Mouse (Mus musculus): Measurements from ENCODE around the gene A830018L16Rik. TPM values are rescaled to one million over a fixed set of nuclear protein-coding genes. Genes with fewer than 3 reads are reported as not detected.

Gene A830018L16Rik
- not detected in 2 replicates for polyA plus RNA-seq (2015; fragmentation: Nextera tagmentation; extraction: Ambion mirVana)

DNA sequence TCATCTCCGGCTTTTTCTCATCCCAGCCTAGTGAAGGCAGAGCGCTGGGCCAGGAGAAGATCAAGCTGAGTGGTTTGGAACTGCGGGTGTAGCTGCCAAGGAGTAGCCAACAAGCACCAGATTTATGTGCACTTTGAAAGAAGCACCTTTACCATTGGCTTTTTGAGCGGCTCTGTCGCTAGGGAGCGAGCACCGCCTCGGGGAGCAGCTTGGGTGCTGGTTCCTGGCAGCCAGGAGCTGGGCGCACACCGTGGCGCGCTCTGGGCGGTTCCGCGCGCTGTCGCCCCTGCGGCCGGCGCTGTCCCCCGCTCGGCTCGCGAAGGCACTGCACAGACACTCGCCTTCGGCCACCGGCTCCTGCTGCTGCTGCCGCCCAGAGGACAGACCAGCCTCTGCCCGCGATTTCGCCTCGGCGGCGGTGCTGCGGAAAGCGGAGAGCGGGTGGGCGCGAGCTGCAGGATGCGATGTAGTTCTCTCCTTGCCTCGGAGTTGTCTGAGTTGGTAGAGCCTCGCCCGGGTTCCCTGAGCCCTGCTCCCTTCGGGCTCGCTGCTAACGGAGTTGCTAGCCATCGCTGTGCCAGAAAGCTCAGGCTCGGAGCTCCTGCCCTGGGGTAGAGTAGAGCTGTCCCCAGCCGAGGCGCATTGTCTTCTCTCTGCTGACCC lies at the start of gene A830018L16Rik:
TSS of gene A830018L16Rik (plus strand) at position 212 of the 663 bp plus-strand sequence.
- WGBS (ENCODE audit: insufficient replicate concordance) = under 1% methylated on average over 49 of the region's 50 CpGs
- no peak for TF ChIP-seq EP300 (IDR thresholded peaks at IDR 0.05; ENCODE audit: low read depth)
- peak; percentile 43 for TF ChIP-seq CTCF (IDR thresholded peaks at IDR 0.05; ENCODE audit: low read depth)
- Histone ChIP-seq H3K36me3 (replicated peaks; ENCODE audit: insufficient read depth, low read length) (no peaks in the 10 kb centered on the region), H3K9me3 (ENCODE audit: low read length) (no peaks in the 10 kb centered on the region), H3K27ac (ENCODE audit: low read depth) (no peak within 1 kb of the TSS), H3K9ac (replicated peaks) (no peak within 1 kb of the TSS), H3K27me3 (ENCODE audit: insufficient read depth, low read length) (peaks cover 24% of the 10 kb centered on the region; the same call in 1 of the 2 replicates), H3K4me1 (ENCODE audit: insufficient read depth) (no peaks in the 10 kb centered on the region), H3K4me3 (ENCODE audit: low read depth, low read length) (peak within 1 kb of the TSS; percentile 22), H3K4me2 (ENCODE audit: low read depth, low read length) (peak within 1 kb of the TSS; percentile 49)
- DNase-seq (peak; percentile 39), ATAC-seq (peak; percentile 43; the same call in 1 of the 2 replicates)

DNA sequence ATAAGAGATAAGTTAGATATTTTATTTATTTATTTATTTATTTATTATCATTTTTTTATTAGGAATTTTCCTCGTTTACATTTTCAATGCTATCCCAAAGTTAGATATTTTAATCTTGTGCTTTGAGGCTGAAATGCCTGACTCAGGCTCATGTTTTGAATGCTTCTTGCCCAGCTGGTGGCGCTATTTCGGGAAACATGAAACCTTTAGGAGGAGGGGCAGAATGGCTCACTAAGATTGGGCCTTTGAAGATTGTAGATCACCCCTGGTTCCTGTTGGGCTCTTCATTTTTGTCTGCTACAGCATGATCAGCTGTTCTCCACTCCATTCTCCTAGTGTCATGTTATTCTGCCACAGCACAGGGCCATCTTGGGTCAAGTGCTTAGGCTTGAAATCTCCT lies 28.1 kb upstream of the A830018L16Rik start:
- Histone ChIP-seq H3K4me2 (ENCODE audit: low read depth, low read length) (no peak overlapping the region), H3K36me3 (replicated peaks; ENCODE audit: insufficient read depth, low read length) (no peaks in the 10 kb centered on the region), H3K4me1 (ENCODE audit: insufficient read depth) (no peaks in the 10 kb centered on the region), H3K27me3 (ENCODE audit: insufficient read depth, low read length) (no peaks in the 10 kb centered on the region), H3K27ac (ENCODE audit: low read depth) (no peak overlapping the region), H3K9me3 (ENCODE audit: low read length) (no peaks in the 10 kb centered on the region), H3K9ac (replicated peaks) (no peak overlapping the region), H3K4me3 (ENCODE audit: low read depth, low read length) (no peak overlapping the region)
- 40% methylated on average over 3 of the region's 3 CpGs for WGBS (ENCODE audit: insufficient replicate concordance)
- no peak for ATAC-seq
- no peak for DNase-seq
- no peak for TF ChIP-seq EP300 (IDR thresholded peaks at IDR 0.05; ENCODE audit: low read depth)
- TF ChIP-seq CTCF (IDR thresholded peaks at IDR 0.05; ENCODE audit: low read depth) = no peak

DNA sequence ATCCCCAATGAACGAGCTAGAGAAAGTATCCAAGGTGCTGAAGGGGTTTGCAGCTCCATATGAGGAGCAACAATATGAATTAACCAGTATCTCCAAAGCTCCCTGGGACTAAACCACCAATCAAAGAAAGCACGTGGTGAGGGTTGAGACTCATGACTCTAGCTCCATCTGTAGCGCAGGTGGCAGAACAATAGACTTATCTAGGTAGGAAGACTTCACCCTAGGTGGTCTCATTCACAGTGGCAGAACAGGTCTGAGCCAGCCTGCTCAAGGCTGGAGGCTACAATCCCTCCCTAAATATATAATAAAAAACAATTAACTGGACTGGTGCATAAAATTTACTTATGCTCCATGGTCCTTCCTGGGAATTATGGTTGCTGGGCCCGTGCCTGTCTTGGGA lies 18.5 kb upstream of the A830018L16Rik start:
- Histone ChIP-seq H3K4me2 (ENCODE audit: low read depth, low read length) (no peak overlapping the region), H3K27ac (ENCODE audit: low read depth) (no peak overlapping the region), H3K4me1 (ENCODE audit: insufficient read depth) (no peaks in the 10 kb centered on the region), H3K36me3 (replicated peaks; ENCODE audit: insufficient read depth, low read length) (no peaks in the 10 kb centered on the region), H3K9me3 (ENCODE audit: low read length) (no peaks in the 10 kb centered on the region), H3K27me3 (ENCODE audit: insufficient read depth, low read length) (no peaks in the 10 kb centered on the region), H3K4me3 (ENCODE audit: low read depth, low read length) (no peak overlapping the region), H3K9ac (replicated peaks) (no peak overlapping the region)
- DNase-seq = no peak
- ATAC-seq = no peak
- no peak for TF ChIP-seq EP300 (IDR thresholded peaks at IDR 0.05; ENCODE audit: low read depth)
- no peak for TF ChIP-seq CTCF (IDR thresholded peaks at IDR 0.05; ENCODE audit: low read depth)
- WGBS (ENCODE audit: insufficient replicate concordance) = 46% methylated on average over 4 of the region's 4 CpGs

DNA sequence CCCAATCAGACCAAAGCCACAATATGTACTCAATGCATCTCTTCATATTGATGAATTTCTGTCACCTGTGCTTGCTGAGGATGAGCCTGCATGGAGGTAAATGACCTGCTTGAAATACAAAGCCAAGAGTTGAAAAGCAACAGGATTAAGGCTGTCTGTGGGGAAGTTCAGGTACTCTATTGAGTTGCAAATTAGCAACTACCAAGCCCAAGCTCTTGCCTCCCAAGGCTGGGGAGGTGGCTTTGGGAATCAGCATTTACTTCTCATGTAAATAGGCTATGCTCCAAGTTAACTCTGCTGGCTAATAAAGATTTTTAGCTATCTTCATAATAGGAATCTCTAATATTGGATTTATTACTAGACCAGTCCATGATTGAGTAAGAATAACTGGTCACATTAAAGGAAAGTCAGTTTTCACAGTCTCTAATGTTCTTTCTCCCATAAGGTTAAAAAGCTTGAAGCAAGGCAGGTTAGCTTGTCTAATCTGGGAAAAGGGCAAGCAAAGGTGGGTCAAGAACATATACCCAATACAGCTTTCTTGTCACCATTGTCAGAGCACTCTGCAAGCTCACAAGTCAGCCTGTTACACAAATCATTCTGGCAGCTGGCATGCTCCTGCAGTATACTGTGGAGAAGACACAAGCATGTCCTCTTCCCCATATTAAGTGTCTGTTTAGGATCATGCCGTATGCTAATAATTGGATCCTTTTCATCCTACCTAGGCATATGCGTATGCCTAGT lies 17.7 kb upstream of the A830018L16Rik start:
- H3K27ac ChIP-seq (ENCODE audit: low read depth) = no peak overlapping the region
- no peak for TF ChIP-seq CTCF (IDR thresholded peaks at IDR 0.05; ENCODE audit: low read depth)
- TF ChIP-seq EP300 (IDR thresholded peaks at IDR 0.05; ENCODE audit: low read depth) = no peak
- no peak overlapping the region for H3K9ac ChIP-seq (replicated peaks)
- ATAC-seq (no peak), DNase-seq (no peak)
- no peaks in the 10 kb centered on the region for H3K4me1 ChIP-seq (ENCODE audit: insufficient read depth)
- H3K4me2 ChIP-seq (ENCODE audit: low read depth, low read length) = no peak overlapping the region
- no peaks in the 10 kb centered on the region for H3K9me3 ChIP-seq (ENCODE audit: low read length)
- no peak overlapping the region for H3K4me3 ChIP-seq (ENCODE audit: low read depth, low read length)
- WGBS (ENCODE audit: insufficient replicate concordance) = 80% methylated on average over 2 of the region's 2 CpGs
- H3K36me3 ChIP-seq (replicated peaks; ENCODE audit: insufficient read depth, low read length) = no peaks in the 10 kb centered on the region
- no peaks in the 10 kb centered on the region for H3K27me3 ChIP-seq (ENCODE audit: insufficient read depth, low read length)

DNA sequence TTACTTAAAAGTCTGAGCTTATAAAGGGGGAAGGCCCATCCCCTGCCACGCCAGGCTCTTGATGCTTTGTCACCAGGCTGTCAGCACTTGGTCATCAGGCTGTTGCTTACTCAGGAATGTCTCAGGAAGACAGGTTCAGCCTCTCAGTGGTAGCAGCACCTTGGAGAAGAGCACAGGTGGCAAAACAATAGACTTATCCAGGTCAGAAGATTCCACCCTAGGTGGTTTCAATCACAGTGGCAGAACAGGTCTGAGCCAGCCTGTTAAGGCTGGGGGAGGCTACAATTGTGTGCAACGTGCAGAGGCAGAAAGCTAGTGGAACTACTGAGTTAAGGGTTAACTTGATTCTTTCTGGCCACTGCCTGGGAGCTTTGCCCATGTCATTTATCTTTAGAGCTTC lies 12.7 kb upstream of the A830018L16Rik start:
- WGBS (ENCODE audit: insufficient replicate concordance) = 38% methylated on average over 2 of the region's 2 CpGs
- no peak for ATAC-seq
- H3K27ac ChIP-seq (ENCODE audit: low read depth) = no peak overlapping the region
- no peak overlapping the region for H3K4me3 ChIP-seq (ENCODE audit: low read depth, low read length)
- H3K4me2 ChIP-seq (ENCODE audit: low read depth, low read length) = no peak overlapping the region
- H3K27me3 ChIP-seq (ENCODE audit: insufficient read depth, low read length) = no peaks in the 10 kb centered on the region
- no peak overlapping the region for H3K9ac ChIP-seq (replicated peaks)
- TF ChIP-seq EP300 (IDR thresholded peaks at IDR 0.05; ENCODE audit: low read depth) = no peak
- TF ChIP-seq CTCF (IDR thresholded peaks at IDR 0.05; ENCODE audit: low read depth) = no peak
- no peaks in the 10 kb centered on the region for H3K4me1 ChIP-seq (ENCODE audit: insufficient read depth)
- H3K9me3 ChIP-seq (ENCODE audit: low read length) = no peaks in the 10 kb centered on the region
- DNase-seq = no peak
- no peaks in the 10 kb centered on the region for H3K36me3 ChIP-seq (replicated peaks; ENCODE audit: insufficient read depth, low read length)

DNA sequence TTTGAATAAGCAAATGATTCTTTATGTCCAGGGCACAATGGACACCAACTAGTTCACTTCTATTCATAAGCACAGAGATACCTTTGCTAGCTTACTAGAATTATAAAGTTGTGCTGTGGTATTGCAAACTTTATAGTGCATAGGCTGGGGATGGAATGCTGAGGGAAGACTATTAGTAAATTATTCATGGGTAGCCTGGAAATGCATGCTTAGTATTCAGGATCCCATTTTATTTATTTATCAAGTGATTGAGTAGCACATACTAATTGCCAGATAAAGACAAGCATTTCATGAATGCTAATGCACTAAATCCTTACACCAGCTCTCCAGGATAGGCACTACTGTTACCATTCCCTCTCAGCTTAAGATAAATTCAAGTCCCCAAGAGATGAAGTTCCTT lies 8.4 kb upstream of the A830018L16Rik start:
- Histone ChIP-seq H3K4me2 (ENCODE audit: low read depth, low read length) (no peak overlapping the region), H3K36me3 (replicated peaks; ENCODE audit: insufficient read depth, low read length) (no peaks in the 10 kb centered on the region), H3K27me3 (ENCODE audit: insufficient read depth, low read length) (no peaks in the 10 kb centered on the region), H3K9me3 (ENCODE audit: low read length) (no peaks in the 10 kb centered on the region), H3K4me3 (ENCODE audit: low read depth, low read length) (no peak overlapping the region), H3K27ac (ENCODE audit: low read depth) (no peak overlapping the region), H3K4me1 (ENCODE audit: insufficient read depth) (no peaks in the 10 kb centered on the region), H3K9ac (replicated peaks) (no peak overlapping the region)
- DNase-seq (no peak), ATAC-seq (no peak)
- no peak for TF ChIP-seq EP300 (IDR thresholded peaks at IDR 0.05; ENCODE audit: low read depth)
- no peak for TF ChIP-seq CTCF (IDR thresholded peaks at IDR 0.05; ENCODE audit: low read depth)
